Mouse (Mus musculus): ENCODE results near the gene Bnc2.

DNA sequence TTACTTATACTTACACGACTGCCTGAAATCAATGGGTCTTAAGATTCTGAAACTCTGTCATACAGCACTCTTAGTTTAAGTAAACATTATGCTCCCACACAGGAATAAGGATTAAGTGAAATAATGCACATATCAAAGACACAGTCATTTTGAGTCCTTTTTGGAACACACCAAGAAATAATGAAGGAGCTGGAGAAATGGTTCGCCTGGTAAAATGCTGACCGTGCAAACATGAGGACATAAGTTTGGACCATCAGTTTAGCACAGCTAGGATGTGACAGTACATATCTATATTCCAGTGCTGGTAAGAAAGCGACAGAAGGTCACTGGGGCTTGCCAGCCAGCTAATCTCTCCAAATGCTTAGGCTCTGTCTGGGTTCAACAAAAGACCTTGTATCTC lies 205.7 kb downstream of the Bnc2 start:
- TF ChIP-seq POLR2A (IDR thresholded peaks at IDR 0.05; ENCODE audit: borderline replicate concordance, extremely low read depth, low read depth, low read length) (no peak), CTCF (IDR thresholded peaks at IDR 0.05; ENCODE audit: insufficient read depth, low read length) (no peak)
